Mouse (Mus musculus) olfactory bulb, adult 2 months (tissue): ENCODE results near the gene Fgfr2.

ENCODE experiments used
- CTCF ChIP-seq: fragments of 200-500 bp; IDR thresholded peaks from 2 replicates; pipeline ENCODE4 v1.5.1; 2012; ENCODE audit warnings: low read depth, mild to moderate bottlenecking, low read length, moderate library complexity; ENCODE audit not compliant: insufficient read depth
- POLR2A ChIP-seq: fragments of 200-500 bp; IDR thresholded peaks from 2 replicates; pipeline ENCODE4 v1.6.1; 2012; ENCODE audit warnings: mild to moderate bottlenecking, low read depth, low read length, moderate library complexity; ENCODE audit not compliant: insufficient read depth

- TF ChIP-seq POLR2A (no peak), CTCF (no peak)
Measured at GRCm38 (mm10) chr7:130520812-130521422, 2602.2 kb downstream of the Fgfr2 start.
